Mouse (Mus musculus): ENCODE measurements around the gene Cox7a1.
A peak's percentile ranks its signal among the peaks of the same experiment; 100 is the strongest.
"Not testable (repeated sequence)": the region's sequence is repeated elsewhere in the genome, so short reads cannot be mapped to it uniquely, and the experiment has no call there.

The Cox7a1 gene

DNA sequence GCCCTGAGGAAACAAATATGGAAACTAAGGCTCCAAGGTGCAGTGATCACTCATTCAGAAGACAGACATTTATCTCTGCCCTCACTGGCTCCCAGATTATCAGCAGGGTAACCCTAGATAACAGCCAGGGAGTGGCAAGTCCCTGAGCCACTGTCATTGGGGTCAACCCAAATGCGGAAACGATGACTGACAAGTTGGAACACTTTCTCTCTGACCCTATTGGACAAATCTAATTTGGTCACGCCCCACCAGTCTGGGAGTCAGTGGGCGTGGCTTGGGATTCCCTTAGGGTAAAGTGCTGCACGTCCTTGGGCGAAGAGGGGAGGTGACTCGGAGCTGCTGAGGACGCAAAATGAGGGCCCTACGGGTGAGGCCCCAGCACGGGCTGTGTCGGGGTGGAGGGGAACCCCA lies at the start of gene Cox7a1:
TSS of gene Cox7a1 (plus strand) at position 266 of the 411 bp plus-strand sequence.
- DNase-seq (ENCODE audit: low spot score), result no peak

DNA sequence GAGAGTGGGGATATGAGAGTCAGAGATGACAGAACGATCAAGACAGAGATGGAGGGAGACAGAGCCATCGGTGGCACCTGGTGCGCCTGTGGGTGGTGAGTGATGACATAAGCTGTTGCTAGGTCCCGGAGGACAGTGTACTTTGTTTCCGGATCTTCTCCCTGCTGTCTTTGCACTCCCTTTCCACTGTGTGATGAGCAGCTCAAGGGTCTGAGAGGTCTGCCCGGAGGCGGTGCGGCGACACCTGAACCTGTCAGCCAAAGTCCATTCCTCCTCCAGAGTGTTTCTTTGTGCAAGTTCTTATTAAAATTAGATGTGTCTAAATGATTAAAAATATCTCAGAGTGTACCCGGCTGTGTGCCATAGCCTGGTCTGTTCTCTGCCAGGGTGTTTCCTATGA lies 47.1 kb upstream of the Cox7a1 start:
- no peak for DNase-seq (ENCODE audit: low spot score)

- no peak for DNase-seq (ENCODE audit: low spot score)
These were observed 40.8 kb upstream of the Cox7a1 start for GRCm38 (mm10) chr7:30143170-30143554.

DNA sequence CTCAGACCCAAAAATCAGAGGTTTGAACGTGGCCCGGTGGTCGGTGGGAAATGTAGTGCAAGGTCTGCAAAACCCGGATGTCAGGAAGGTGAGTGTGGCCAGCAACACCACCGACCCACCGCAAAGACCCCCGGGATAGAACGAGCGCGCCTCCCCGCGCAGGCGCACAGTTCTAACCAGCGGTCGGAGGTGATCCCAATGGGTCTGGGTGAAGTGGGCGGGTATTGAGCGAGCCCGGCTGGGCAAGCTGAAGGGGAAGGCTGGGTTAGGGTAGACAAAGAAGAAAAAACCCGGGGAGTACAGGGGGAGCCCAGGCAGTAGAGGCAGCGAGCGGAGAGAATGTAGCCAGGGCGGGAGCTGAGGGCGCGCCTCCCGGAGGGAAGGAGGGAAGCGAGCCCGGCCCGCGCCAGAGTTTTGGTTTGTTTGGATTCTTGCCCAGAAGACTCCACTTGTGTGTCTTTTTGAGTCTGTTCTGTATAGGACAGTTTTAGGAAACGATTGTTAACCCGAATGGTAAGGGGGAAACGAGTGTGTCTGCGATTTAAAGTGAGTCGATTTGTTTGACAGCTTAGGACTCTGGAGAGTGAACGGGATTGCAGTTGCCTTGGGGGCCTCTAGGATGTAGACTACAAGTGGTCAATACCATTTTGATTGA lies 40.3 kb upstream of the Cox7a1 start:
- no peak for DNase-seq (ENCODE audit: low spot score)

- DNase-seq (ENCODE audit: low spot score), result no peak
These were observed 36.9 kb upstream of the Cox7a1 start for GRCm38 (mm10) chr7:30147011-30147410.

GRCm38 (mm10) chr7:30154040-30154439 lies 29.9 kb upstream of the Cox7a1 start:
- no peak for DNase-seq (ENCODE audit: low spot score)

DNA sequence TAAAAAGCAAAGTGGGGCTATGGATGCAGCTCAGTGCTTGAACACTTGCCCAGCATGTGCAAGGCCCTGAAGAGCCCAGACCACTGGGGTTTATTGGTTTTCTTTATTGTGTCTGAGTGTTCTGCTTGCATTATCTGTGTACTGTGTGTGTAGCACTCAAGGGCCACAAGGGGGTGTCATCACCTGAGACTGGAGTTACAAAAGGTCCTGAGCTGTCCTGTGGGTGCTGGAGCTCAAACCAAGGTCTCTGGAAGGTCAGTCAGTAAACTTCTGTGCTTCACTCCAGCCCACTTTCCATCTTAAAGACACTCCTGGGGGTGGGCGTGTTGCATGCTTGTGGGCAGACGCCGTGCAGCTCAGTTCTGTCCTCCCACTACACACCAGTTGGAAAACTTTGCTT lies 28.4 kb upstream of the Cox7a1 start:
- DNase-seq (ENCODE audit: low spot score), result no peak

DNA sequence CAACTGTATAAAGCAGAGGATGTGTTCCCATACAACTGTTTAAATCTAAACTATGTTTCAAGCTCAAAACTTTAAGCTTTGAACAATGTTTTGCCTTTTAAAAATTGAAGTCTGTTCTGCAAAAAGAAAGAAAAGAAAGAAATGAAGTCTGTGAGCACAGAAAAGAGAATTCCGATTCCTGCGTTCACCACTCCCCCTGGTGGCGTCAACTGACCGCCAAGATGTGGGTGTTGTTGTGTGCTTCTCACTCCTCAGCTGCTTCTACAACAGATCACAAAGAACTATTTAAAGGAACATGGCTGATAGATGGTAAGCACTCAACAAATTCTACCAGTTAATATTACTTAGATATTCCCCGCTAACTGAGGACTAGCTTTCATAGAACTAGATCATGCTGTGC lies 20.8 kb upstream of the Cox7a1 start:
- DNase-seq (ENCODE audit: low spot score), result no peak

- no peak for DNase-seq (ENCODE audit: low spot score)
These were observed 19.2 kb upstream of the Cox7a1 start for GRCm38 (mm10) chr7:30164745-30165144.

- no peak for DNase-seq (ENCODE audit: low spot score)
These were observed 14.9 kb upstream of the Cox7a1 start for GRCm38 (mm10) chr7:30168914-30169582.

DNA sequence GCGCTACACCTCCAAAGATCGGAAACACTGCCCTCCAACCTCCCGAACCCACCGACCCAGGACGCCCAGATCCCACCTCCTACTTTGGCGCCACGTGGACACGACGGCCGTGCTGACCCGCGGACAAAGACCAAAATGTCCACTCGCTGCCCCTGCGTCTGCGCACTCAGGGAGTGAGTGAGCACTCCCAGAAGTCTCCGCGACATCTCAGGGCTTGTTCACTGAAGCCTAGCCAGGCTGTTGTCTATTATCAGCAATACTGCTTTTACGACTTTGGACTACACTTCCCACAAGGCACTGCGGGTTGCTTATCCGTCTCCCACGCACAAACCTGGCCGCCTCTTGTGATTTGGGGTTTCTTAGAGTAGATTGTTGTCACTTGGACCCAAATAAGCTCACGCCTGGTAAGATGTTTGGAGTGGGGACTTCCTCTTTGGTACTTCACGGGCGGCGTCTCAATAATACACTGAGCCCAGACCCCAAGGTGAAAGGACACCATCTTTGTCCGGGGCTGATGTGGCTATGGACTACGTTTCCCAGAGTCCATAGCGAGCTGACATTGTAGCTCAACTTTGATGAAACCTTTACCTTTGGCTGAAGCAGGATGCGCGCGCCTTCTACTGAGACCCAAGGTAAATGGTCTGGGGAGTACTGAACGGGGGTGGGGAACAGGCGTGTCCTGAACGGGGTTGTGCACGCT lies 14.2 kb upstream of the Cox7a1 start, which contains the start of gene Zfp146:
TSS of gene Zfp146 (minus strand) at position 168 of the 700 bp plus-strand sequence.
- DNase-seq (ENCODE audit: low spot score), result peak; percentile 62

- DNase-seq (ENCODE audit: low spot score), result no peak
These were observed 13.5 kb upstream of the Cox7a1 start for GRCm38 (mm10) chr7:30170283-30170951.

GRCm38 (mm10) chr7:30176474-30176873 lies 7.5 kb upstream of the Cox7a1 start:
- no peak for DNase-seq (ENCODE audit: low spot score)

- DNase-seq (ENCODE audit: low spot score), result no peak
These were observed 5.7 kb upstream of the Cox7a1 start for GRCm38 (mm10) chr7:30178256-30178655.

DNA sequence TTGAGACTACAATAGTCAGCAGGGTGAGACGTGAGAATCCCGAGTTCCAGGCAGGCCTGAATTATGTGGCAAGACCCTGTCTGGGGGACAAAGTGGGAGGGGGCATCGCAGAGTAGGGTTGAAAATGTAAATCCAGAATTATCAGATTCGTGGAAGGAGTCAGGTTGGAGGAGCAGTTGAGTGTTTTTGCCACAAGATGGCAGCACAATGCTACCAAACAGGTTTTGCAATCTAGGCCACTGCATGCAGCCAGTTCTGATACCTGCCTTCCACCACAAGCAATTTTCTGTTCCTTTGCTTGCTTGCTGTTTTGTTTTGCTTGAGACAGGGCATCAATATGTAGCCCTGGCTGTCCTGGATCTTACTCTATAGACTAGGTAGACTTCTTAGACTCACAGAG lies 2.6 kb upstream of the Cox7a1 start:
- DNase-seq (ENCODE audit: low spot score), result no peak

GRCm38 (mm10) chr7:30181929-30182328 lies 2.0 kb upstream of the Cox7a1 start:
- DNase-seq (ENCODE audit: low spot score), result not testable (repeated sequence)

- not testable (repeated sequence) for DNase-seq (ENCODE audit: low spot score)
These were observed 755 bp upstream of the Cox7a1 start for GRCm38 (mm10) chr7:30183189-30183588.

DNA sequence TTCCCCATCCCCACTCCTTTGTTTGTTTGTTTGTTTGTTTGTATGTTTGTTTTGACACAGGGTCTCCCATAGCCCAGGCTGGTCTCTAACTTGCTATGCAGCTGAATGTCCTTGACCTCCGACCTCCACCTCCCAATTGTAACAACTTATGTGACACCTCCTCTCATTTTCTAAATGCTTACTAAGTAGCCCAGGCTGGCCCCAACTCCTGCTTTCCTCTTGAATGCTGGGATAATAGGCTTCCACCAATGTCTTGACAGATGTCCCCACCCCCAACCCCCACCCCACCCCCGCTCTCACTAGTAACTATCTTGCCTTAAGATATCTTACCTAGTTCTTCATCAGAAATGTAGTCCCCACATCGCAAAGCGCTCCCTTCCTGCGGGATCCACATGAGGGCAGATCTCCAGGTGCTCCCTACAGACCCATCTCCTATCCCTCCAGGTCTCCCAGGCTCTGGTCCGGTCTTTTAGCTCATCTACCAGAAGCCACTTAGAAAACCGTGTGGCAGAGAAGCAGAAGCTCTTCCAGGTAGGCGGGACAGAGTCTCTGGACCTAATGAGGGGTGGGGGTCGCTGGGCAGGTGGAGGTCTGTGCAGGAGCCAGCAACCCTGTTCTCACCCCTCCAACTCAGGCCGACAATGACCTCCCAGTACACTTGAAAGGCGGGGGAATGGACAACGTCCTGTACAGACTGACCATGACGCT lies 851 bp downstream of the Cox7a1 start:
- DNase-seq (ENCODE audit: low spot score), result no peak

DNA sequence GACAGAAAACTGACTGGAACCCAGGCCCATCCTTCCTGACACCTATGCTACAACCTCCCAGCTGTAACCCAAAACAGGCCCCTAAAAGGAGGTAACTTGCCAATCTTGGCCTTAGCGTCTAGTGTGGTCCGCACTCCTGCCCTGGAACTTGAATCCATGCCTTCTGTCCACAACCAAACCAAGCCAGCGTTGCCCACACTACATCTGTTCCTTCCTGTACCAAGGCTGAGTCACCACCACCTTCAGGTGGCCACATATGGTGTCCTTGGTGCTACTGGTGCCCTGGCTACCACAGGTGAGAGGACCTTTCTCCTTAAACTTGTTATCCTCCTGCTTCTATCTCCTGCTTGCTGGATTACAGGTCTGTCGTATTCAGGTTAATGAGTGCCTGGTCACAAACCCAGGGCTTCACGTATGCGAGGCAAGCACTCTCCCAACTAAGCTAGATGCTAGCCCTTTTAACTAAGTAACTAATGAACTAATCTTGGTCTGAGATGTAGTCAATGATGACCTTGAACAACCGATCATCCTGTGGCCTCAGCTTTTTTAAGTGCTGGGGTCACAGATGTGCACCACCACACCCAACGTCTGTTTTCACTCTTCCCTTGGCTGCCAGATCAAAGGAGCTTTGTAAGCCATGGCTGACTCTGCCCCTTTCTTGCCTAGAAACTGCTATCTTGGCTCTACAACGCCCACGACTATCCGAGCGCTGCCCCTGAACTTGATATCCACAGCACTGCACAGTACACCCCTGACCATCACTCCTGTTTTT lies 4.6 kb downstream of the Cox7a1 start:
- DNase-seq (ENCODE audit: low spot score), result no peak

- DNase-seq (ENCODE audit: low spot score), result no peak
These were observed 5.2 kb downstream of the Cox7a1 start for GRCm38 (mm10) chr7:30189116-30189491.

GRCm38 (mm10) chr7:30192088-30192487 lies 8.1 kb downstream of the Cox7a1 start:
- DNase-seq (ENCODE audit: low spot score), result no peak

Data from urinary bladder, postnatal 10 days (tissue).